Mouse (Mus musculus) T-helper 17 cell (primary cell): ENCODE data around the gene Ankrd6.
"Not testable (repeated sequence)": the region's sequence is repeated elsewhere in the genome, so short reads cannot be mapped to it uniquely, and the experiment has no call there.

Experiments used
- in situ Hi-C, 2 experiments: fragments of 300-600 bp; cut with MboI, MseI; formaldehyde crosslinking; loops; 1 replicate in 1 of 2; 2 replicates in 1 of 2; pipeline ENCODE4 v1.15.1; 2025; ENCODE audit warnings: high pct_unique_total_duplicates in 2 of 2

Gene Ankrd6

DNA sequence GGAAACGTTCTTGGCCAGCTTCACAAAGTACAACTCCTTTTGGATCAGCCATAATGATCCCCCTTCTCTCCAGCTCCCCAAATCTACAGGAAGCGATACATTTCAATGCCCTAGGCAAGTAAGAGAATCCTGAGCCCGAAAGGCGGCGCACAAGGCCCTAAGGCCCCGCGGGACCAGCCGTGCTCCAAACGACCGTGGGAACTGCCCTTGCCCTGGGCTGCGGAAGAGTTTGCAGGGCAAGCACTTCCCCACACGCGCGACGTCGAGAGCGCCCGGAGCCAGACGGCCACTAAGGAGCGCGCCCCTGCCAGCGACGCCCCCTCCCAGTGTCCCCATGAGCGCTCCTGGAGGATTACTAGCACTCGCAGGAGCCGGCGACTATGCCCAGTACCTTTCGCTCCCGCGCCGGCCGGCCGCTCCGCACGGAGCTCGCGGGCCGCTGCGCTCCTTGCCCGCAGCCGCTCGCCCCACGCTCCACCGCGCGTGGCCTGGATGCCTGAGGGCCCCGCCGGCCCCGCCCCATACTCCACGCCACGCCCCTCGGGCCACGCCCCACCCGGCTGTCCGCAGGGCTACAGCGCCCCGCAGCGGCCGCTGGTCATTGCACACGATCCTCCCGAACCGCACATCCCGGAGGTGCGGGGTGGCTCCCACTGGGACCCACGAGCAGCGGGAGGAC, at the start of gene Ankrd6:
Gene Ankrd6, minus strand, starts transcription at position 486 of the 679 bp plus-strand sequence.
- in situ Hi-C loops: loop anchor here in 1 of 2 experiments (5.0 kb wide), 2 partner anchors 72 to 188 kb away; no protein-coding TSS in a partner anchor

DNA sequence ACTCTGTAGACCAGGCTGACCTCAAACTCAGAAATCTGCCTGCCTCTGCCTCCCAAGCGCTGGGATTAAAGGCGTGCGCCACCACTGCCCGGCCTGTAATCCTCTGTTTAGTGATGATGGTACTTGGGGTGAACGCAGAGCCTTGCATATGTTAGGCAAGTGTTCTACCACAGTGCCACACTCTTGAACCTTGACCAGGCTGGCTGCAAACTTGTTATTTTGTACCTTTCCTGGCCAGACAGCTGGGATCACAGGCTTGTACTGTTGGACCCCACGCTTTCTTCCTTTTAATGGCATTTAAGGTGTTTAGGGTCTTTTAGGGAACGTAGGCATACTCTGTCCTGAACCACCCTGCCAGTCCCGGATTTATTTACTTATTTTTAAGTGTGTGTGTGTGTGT, 48.4 kb upstream of the Ankrd6 start:
- in situ Hi-C loops: no loop called here

DNA sequence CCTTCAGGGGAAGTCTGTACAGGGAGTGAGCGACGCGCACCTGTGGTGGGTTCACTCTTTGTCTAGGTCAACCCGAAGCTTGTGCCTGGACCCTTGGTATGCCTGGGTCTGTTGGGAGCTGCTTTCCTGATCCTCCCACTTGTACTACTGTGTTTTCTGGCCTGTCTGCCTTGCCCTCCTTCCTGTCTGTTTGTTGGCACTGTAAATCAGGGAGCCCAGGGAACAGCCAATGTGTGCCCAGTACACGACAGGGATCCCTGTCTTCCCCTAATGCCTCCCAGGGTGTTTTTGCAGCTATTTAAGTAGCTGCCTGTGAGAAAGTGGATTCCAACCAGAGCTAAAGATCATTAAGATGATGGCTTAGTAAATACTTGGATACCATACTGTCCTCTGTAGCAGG, 46.9 kb upstream of the Ankrd6 start:
- in situ Hi-C loops: no loop called here

DNA sequence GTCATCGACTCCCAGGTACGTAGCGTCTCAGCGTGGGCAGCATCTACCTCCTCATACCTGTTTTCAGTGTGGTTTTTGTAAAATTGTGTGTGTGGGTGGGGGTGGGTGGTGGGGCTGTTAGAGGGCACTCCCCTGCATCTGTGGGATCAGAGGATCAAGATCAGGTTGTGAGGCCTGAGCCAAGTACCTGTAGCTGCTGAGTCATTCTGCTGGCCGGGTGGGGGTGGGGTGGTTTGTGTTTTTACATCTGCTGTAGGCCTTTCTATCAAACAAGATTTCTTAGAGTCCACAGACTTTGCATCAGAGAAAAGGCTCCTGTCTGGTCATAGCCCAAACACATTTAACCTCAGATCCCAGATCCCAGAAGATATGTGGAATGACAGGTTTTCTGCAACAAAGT, 45.4 kb upstream of the Ankrd6 start:
- in situ Hi-C loops: no loop called here

DNA sequence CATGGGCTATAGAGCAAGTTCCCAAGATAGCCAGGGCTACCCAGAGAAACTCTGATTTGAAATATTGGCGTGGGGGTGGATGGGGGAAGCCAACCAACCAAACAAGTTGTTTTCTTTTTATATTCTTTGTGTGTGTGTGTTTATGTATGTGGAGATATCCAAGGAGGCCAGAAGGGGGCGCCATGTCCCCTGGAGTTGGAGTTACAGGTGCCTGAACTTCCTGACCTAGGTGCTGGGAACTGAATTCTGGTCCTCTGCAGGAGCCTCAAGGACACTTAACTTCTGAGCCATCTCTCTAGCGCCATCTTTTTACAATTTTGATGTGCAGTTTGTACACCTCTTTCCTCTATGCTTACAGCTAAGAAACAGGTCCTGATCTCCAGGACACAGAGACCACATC, 43.5 kb upstream of the Ankrd6 start:
- in situ Hi-C loops: no loop called here

DNA sequence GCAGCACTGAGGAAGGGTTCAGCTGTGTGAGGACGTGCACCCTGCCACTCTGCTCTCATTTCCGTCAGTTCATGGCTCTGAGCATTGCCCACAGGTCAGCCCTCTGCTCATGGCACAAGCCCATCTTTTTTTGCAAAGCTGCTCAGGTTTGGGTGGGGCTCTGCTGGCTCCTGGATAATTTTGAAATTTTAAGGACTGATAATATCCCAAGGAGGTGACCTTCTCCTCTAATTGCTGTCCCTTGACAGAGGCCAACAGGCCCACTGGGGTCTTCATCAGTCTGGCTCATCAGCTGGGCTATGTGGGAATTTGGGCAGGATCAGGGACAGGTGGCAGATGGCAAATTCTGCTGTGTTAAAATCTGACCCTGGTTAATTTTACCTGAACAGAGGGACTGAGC, 38.7 kb upstream of the Ankrd6 start:
- in situ Hi-C loops: no loop called here

DNA sequence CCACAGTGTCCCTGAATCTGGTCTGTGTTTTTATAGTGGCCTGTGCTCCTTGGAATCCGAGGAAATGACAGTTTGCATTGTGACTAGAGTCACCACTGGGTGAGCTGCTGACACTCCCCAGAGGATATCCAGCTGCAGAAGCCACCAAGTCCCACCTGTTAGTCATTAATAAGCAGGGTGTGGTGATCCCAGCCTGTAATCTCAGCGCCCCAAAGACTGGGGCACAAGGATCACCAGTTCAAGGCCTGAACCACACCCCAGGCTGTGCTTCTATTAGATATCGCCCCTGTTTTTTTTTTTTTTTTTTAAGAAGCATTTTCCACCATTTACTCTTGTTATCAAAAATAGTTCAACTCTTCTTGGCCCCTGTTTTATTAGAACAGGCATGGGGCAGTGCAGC, 36.4 kb upstream of the Ankrd6 start:
- in situ Hi-C loops: no loop called here

DNA sequence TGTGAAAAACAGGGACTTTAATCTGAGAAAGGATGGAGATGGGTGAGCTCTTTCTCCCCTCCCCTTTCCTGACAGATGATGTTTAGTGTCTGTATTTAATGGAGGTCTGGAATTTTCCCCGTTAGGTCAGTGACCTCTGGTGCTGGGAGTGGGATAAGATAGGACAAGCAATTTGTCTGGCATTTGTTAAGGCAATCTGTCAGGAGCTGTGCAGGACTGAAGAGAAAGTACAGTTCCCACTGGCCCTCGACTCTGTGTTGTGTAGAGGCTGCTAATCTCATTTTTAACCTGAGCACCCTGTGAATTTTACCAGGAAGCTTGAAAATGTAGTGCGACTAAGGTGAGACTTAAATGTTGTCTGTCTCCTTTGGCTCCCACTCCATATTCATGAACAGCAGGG, 35.0 kb upstream of the Ankrd6 start:
- in situ Hi-C loops: no loop called here

DNA sequence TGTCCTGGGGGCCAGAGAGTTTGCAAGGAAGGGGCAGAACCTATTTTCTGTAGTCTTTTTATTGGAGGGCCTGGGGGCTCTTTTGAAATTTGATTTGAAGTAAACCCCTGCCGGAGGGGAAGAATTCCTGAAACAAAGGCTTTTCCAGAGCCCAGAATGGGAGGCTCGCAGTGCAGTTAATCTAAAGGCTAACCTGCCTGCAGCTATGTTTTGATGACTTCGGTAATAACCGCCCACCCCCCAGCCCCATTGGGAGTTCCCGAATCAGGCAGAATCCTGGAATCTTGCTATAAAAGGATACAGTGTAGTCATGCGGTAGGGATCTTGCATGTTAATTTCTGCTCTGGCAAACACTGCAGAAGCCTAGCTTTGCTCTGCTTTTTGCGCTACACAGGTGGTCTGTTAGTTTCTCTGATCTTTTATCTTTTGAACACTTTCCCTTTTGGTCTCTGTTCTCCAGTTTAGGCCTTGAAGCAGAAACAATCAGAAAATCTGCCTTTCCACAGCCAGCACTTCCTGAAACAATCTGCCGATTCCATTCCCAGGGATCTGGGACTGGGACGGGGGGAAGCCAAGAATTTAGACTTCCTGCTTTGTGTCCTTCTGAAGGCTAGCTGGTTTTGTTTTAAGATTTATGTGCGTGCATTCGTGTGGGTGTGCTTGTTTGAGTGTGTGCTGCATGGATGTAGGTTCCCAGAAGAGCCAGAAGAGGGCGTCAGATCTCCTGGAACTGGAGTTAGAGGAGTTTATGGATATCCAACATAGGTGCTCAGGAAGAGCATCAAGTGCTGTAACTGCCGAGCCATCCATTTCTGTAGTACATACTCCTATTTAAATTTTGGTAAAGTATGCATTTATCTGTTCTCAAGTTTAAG, 34.4 kb upstream of the Ankrd6 start:
- in situ Hi-C loops: no loop called here

DNA sequence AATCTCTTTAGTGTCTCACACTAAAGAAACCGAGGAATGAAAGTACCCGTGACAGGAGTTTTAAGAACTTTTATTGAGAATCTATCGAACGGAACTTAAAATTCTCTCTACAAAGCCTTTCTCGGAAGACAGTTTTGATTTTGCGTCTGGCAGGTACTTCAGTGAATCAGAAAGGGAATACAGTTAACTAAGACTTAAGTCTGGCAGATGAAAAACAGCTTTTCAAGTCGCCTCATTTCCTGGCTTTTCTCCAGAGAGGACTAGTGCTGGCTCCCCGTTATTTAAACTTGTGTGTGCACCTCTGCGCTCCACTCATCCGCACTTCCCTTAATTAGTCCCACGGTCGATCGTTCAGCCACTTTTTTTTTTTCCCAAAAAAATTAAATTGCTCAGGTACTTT, 33.6 kb upstream of the Ankrd6 start:
- in situ Hi-C loops: no loop called here

DNA sequence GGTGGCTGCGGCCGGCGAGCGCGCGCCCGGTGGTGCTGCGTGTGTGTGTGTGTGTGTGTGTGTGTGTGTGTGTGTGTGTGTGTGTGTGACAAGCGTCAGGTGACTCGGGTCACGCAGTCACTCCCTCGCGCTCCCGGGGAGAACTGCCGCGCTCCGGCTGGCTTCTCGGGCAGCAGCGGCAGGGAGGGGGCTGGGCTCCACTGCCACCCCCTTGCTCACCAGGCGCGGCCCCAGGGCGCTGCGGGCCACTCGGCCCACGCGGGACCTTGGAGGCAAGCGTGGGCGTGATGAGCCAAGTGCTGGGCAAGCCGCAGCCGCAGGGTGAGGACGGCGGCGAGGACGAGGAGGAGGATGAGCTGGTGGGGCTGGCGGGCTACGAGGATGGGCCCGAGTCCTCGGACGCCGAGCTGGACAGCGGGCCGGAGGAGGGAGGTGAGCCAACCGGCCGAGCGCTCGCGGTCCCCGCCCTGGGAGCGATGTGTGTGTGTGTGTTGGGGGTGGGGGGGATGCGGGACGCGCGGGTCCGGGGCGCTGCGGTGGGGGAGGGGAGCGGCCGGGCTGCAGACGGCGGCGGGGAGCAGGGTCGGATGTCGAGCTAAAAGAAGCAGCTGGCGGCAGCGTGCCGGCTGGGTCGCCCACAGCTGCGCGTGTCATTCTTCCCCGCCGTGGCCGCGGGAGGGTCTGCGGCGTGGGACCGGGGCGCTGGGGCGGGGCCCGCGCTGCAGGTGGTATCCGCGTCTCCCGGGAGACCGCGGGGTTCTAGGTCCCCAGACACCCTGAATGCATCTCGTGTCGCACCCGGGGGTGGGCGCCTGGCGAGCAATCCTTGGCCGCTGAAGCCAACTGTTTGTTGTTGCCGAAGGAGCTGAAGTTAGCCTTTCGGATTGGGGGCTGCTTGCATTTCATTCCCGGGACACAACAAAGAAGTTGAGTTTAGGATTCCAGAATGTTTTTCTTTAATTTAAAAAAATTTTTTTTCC, 32.8 kb upstream of the Ankrd6 start:
- in situ Hi-C loops: no loop called here

DNA sequence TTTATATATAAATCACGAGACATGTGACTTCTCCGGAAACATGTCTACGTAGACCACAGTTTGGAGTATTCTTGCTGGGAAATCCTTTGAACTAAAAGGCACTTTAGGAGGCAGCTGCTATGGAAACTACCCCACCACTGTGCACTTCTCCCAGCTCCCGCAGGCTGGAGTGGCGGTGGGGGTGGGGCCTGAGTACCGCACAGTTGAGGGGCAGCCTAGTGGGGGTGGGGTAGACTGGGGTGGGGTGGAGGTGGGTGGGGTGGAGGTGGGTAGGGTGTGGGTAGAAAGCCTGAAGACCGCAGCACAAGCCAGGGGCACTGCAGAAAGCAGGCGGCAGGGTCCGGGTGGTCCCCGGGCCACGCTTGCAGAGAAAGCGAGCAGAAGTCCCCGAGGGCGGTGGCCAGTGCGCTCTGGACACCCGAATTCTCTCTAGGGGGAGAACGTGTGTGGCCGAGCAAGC, 32.1 kb upstream of the Ankrd6 start, which contains the start of gene Rragd:
Gene Rragd, plus strand, starts transcription at position 322 of the 460 bp plus-strand sequence.
- in situ Hi-C loops: no loop called here

DNA sequence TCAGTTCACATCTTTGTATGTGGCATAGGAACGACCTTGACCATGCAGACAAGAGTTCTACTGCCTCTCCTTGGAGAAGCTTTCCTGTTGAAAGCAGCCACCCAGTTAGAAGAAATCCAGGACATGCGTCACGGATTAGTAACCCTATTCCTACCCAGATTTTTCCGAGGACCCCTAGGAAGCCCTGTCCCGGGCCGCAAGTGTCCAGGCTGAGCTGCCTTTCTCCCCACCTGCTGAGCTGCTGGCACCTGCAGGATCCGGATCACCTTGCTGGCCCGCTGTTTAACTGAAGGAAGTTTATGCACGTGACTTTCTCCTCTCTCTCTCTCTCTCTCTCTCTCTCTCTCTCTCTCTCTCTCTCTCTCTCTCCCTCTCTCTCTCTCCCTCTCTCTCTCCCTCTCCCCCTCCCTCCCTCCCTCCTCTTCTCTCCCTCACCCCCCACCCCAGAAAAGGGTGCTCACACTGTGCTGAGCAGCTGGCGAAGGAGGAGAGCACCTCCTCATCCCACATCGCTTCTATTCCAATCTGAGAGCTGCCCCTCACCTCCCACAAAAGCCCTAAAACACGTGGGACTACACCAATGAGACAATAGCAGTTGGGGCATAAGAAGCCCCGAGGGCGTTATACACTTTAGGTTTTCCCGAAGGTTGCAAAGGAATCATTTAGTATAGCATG, 31.5 kb upstream of the Ankrd6 start:
- in situ Hi-C loops: no loop called here

DNA sequence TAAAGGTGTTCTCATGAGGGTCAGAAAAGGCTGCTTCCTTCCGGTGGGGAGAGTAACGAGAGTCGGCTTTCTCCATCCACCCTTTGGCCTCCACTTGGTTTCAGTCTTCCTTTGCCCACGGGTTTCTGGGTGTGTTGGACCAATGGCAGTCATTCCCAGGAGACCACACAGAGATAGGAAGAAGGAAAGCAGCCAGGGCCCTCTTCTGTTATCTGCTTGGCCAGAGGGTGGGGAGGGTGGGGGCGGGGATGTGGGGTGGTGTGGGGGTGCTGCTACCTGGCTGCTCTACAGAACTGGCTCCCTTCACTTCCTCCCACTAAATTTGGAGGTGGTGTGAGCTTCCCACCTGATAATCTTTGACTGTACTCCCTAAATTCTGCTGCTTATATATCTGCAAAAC, 31.0 kb upstream of the Ankrd6 start:
- in situ Hi-C loops: no loop called here

DNA sequence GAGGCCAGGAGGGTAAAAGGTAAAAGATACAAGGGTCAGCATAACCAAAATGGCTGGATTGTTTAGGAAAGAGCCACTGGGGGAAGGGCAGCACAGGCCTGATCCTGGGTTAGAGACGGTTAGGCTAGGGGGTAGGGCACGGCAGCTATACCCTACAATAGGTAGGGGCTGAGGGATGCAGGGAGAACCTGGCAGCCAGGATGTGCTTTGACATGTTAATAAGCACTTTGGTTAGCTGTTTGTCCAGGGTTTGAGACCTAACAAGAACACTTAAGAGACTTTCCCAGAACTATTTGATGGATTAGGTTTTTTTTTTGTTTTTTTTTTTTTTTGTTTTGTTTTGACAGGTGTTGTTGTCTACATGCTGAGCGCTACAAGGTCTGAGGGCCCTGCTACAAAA, 29.4 kb upstream of the Ankrd6 start:
- in situ Hi-C loops: no loop called here

DNA sequence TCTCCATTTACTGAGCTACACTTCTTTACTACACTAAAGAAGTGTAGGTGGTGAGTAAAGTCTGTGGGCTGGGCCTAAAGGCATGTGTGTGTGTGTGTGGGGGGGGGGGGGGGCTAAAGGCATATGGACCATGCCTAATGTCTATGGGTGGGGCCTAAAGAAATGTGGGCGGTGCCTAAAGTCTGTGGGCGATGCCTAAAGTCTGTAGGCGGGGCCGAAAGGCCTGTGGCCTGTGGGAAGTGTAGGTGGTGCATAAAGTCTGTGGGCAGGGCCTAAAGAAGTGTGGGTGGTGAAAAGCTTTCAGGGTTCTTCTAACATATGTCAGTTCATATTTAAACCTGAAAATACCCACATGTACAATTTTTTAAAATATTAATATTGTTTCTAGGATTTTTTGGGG, 26.7 kb upstream of the Ankrd6 start:
- in situ Hi-C loops: no loop called here

DNA sequence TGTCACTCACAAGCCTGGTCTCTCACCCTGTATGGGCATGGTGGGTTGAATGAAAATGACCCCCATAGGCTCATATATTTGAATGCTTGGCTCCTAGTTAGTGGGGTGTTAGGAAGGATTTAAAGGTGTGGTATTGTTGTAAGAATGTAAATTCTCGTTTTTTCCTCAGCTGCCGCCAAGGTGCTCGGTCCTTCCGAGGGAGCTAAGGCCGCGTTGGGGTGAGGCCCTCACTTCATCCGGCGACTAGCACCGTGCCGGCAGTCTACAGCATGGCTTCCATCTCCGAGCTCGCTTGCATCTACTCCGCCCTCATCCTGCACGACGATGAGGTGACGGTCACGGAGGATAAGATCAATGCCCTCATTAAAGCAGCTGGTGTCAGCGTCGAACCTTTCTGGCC, 14.0 kb upstream of the Ankrd6 start:
- in situ Hi-C loops: not testable (repeated sequence)

DNA sequence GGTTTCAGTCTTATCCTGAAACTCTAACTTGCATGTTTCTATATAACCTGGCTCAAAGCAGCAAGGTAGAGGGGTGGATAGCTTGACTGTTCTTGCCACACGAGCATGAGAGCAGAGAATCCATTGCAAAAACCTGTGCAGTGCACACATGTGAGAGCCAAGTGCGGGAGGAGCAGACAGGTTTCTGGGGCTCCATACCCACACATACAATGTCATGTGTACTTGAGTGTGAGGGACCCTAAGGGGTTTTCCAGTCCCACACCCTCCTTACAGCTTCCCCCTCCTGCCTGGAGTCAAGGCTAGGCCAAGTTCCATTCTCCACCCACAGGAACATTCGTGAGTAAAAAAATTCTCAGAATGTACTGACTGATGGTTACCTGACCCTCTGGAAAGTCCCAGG, 10.8 kb upstream of the Ankrd6 start:
- in situ Hi-C loops: no loop called here

DNA sequence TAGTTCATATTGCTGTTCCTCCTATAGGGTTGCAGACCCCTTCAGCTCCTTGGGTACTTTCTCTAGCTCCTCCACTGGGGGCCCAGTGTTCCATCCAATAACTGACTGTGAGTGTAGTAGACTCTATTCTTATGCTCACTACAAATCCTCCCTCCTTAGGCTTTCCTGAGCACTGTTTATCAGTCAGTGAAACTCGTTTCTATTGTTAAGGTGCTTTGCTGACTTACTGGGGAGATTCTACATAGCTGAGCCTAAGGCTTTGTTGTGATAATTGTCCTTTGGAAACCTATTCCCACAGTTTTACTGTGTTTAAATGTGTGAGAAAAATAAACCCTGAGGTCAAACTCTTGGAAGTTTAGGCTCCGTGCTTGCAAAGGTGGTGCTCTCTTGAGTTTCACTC, 5.8 kb upstream of the Ankrd6 start:
- in situ Hi-C loops: no loop called here

DNA sequence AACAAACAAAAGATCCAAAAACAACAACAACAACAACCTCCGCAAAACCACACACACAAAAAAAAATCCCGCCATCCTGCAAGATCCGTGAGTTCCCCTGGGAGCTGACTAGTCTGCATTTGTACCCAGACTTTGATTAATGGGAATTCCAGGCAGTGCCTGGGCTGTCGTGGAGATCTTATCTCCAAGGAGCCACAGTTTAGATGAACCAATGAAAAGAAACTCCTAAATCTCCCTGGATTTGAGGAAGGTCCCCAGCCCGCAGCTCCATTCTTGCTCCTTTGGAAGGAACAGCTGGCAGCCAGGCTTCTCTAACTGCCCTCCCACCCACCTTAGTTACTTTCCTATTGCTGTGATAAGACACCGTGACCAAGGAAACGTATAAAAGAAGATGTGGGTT, 2.0 kb upstream of the Ankrd6 start:
- in situ Hi-C loops: loop anchor here in 1 of 2 experiments (5.0 kb wide), 2 partner anchors 70 to 190 kb away; no protein-coding TSS in a partner anchor
